Mouse (Mus musculus) macrophage (primary cell): ENCODE data around the gene Tnnt3. TPM values are rescaled to one million over a fixed set of nuclear protein-coding genes. Genes with fewer than 3 reads are reported as not detected.

Experiments used
- H3K27ac ChIP-seq: fragments of 350-480 bp; formaldehyde crosslinking; 2 replicates; pipeline ENCODE4 v1.9.0; 2021
- H3K36me3 ChIP-seq: fragments of 350-480 bp; formaldehyde crosslinking; 2 replicates; pipeline ENCODE4 v1.9.0; 2021; ENCODE audit errors: inconsistent target
- H3K4me3 ChIP-seq: fragments of 350-480 bp; formaldehyde crosslinking; 2 replicates; pipeline ENCODE4 v1.9.0; 2021; ENCODE audit errors: inconsistent target
- H3K79me2 ChIP-seq: fragments of 350-480 bp; formaldehyde crosslinking; 2 replicates; pipeline ENCODE4 v1.9.0; 2021; ENCODE audit errors: inconsistent target
- WGBS: methylation state at CpG from one replicate; pipeline ENCODE4 v1.1.7; 2026; ENCODE audit warnings: inconsistent platforms; ENCODE audit not compliant: missing documents; 5-methylcytosine and 5-hydroxymethylcytosine counted together
- polyA plus RNA-seq: library from polyadenylated mRNA; stranded (reverse); fragments of 250-400 nt; gene quantifications from 3 replicates; pipeline ENCODE4 v1.2.4, GENCODE M21; 2018; ENCODE audit warnings: inconsistent platforms

The Tnnt3 gene
- polyA plus RNA-seq, 1 experiment from 2014 or later, result not detected

- H3K36me3 ChIP-seq, result no peaks in the 10 kb centered on the region
- no peaks in the 10 kb centered on the region for H3K79me2 ChIP-seq
- H3K4me3 ChIP-seq, result no peak overlapping the region
- WGBS, result 97% methylated on average over 5 of the region's 5 CpGs
- no peak overlapping the region for H3K27ac ChIP-seq
Observed at GRCm38 (mm10) chr7:142551691-142552090, 53.1 kb downstream of the Tnnt3 start.

GRCm38 (mm10) chr7:142552591-142553416 lies 54.2 kb downstream of the Tnnt3 start:
- 84% methylated on average over 12 of the region's 13 CpGs for WGBS
- Histone ChIP-seq H3K79me2 (no peaks in the 10 kb centered on the region), H3K36me3 (no peaks in the 10 kb centered on the region), H3K27ac (no peak overlapping the region), H3K4me3 (no peak overlapping the region)

- no peaks in the 10 kb centered on the region for H3K79me2 ChIP-seq
Observed at GRCm38 (mm10) chr7:142553417-142554335, 55.0 kb downstream of the Tnnt3 start.

GRCm38 (mm10) chr7:142554625-142555024 lies 56.0 kb downstream of the Tnnt3 start:
- WGBS, result 67% methylated on average over 1 of the region's 1 CpGs
- H3K27ac ChIP-seq, result no peak overlapping the region
- H3K4me3 ChIP-seq, result no peak overlapping the region
- no peaks in the 10 kb centered on the region for H3K79me2 ChIP-seq
- H3K36me3 ChIP-seq, result no peaks in the 10 kb centered on the region

More at GRCm38 (mm10) chr7:142553417-142554335, 55.0 kb downstream of the Tnnt3 start:
- no peaks in the 10 kb centered on the region for H3K36me3 ChIP-seq
- 91% methylated on average over 8 of the region's 11 CpGs for WGBS
- H3K27ac ChIP-seq, result no peak overlapping the region
- no peak overlapping the region for H3K4me3 ChIP-seq

- no peak overlapping the region for H3K27ac ChIP-seq
- no peaks in the 10 kb centered on the region for H3K79me2 ChIP-seq
- WGBS, result 81% methylated on average over 8 of the region's 8 CpGs
- no peak overlapping the region for H3K4me3 ChIP-seq
- H3K36me3 ChIP-seq, result no peaks in the 10 kb centered on the region
Observed at GRCm38 (mm10) chr7:142555366-142556088, 56.9 kb downstream of the Tnnt3 start.

GRCm38 (mm10) chr7:142556089-142556476 lies 57.4 kb downstream of the Tnnt3 start:
- no peaks in the 10 kb centered on the region for H3K36me3 ChIP-seq
- no peak overlapping the region for H3K27ac ChIP-seq
- no peaks in the 10 kb centered on the region for H3K79me2 ChIP-seq
- no peak overlapping the region for H3K4me3 ChIP-seq
- 63% methylated on average over 2 of the region's 2 CpGs for WGBS

GRCm38 (mm10) chr7:142557696-142558095 lies 59.1 kb downstream of the Tnnt3 start:
- H3K36me3 ChIP-seq, result no peaks in the 10 kb centered on the region
- no peaks in the 10 kb centered on the region for H3K79me2 ChIP-seq
- WGBS, result 94% methylated on average over 6 of the region's 6 CpGs
- no peak overlapping the region for H3K4me3 ChIP-seq
- no peak overlapping the region for H3K27ac ChIP-seq

GRCm38 (mm10) chr7:142558511-142559146 lies 60.0 kb downstream of the Tnnt3 start:
- WGBS, result 86% methylated on average over 9 of the region's 9 CpGs
- H3K36me3 ChIP-seq, result no peaks in the 10 kb centered on the region

GRCm38 (mm10) chr7:142559651-142560175 lies 61.1 kb downstream of the Tnnt3 start:
- 90% methylated on average over 5 of the region's 5 CpGs for WGBS
- no peak overlapping the region for H3K27ac ChIP-seq

More at GRCm38 (mm10) chr7:142558511-142559146, 60.0 kb downstream of the Tnnt3 start:
- no peak overlapping the region for H3K27ac ChIP-seq
- no peak overlapping the region for H3K4me3 ChIP-seq
- H3K79me2 ChIP-seq, result no peaks in the 10 kb centered on the region

GRCm38 (mm10) chr7:142560942-142561855 lies 62.6 kb downstream of the Tnnt3 start:
- no peak overlapping the region for H3K4me3 ChIP-seq
- H3K79me2 ChIP-seq, result no peaks in the 10 kb centered on the region
- H3K27ac ChIP-seq, result no peak overlapping the region
- no peaks in the 10 kb centered on the region for H3K36me3 ChIP-seq
- WGBS, result 88% methylated on average over 18 of the region's 18 CpGs

More at GRCm38 (mm10) chr7:142559651-142560175, 61.1 kb downstream of the Tnnt3 start:
- Histone ChIP-seq H3K4me3 (no peak overlapping the region), H3K79me2 (no peaks in the 10 kb centered on the region), H3K36me3 (no peaks in the 10 kb centered on the region)

- Histone ChIP-seq H3K36me3 (no peaks in the 10 kb centered on the region), H3K79me2 (no peaks in the 10 kb centered on the region), H3K4me3 (no peak overlapping the region), H3K27ac (no peak overlapping the region)
- 87% methylated on average over 4 of the region's 4 CpGs for WGBS
Observed at GRCm38 (mm10) chr7:142561856-142562404, 63.3 kb downstream of the Tnnt3 start.

GRCm38 (mm10) chr7:142563168-142563567 lies 64.5 kb downstream of the Tnnt3 start:
- no peaks in the 10 kb centered on the region for H3K36me3 ChIP-seq
- no peak overlapping the region for H3K4me3 ChIP-seq
- no peak overlapping the region for H3K27ac ChIP-seq
- WGBS, result 88% methylated on average over 6 of the region's 6 CpGs
- H3K79me2 ChIP-seq, result no peaks in the 10 kb centered on the region
